Mouse (Mus musculus): Measurements from ENCODE around the gene Atl1. TPM values are rescaled to one million over a fixed set of nuclear protein-coding genes. Genes with fewer than 3 reads are reported as not detected.

Gene Atl1
- polyA plus RNA-seq, 1 experiment: 0.30 TPM

DNA sequence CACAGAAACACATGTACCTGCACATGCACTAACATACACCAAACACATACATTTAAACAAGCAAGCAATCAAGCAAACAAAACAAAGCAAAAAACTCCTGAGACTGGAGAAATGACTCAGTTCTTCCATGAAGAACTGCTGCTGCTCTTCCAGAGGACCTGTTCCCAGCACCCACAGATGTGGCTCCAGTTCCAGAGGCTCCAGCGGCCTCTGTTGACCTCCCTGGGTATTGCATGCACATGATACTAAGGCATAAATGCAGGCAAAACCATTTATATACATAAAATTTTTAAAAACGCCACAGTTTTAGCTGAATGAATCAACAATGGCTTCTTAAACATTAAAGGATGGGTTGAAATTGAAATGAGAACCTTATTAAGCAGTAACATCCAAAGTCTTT lies 46.9 kb downstream of the Atl1 start:
- no peaks in the 10 kb centered on the region for H3K79me3 ChIP-seq (ENCODE audit: low read depth)
- no peaks in the 10 kb centered on the region for H3K27me3 ChIP-seq (ENCODE audit: control insufficient read depth, insufficient read depth, insufficient read length)
- H3ac ChIP-seq (ENCODE audit: control insufficient read depth, insufficient read length, low read depth): no peak overlapping the region
- H3K36me3 ChIP-seq (ENCODE audit: control insufficient read depth, insufficient read depth): no peaks in the 10 kb centered on the region
- TF ChIP-seq MAX (IDR thresholded peaks at IDR 0.05) (no peak), MYOG (IDR thresholded peaks at IDR 0.05; ENCODE audit: control insufficient read depth, extremely low read depth, insufficient read length) (no peak), CTCF (IDR thresholded peaks at IDR 0.05; ENCODE audit: control insufficient read depth, insufficient read depth, insufficient read length) (no peak), USF1 (IDR thresholded peaks at IDR 0.05; ENCODE audit: low read depth) (no peak), CEBPB (IDR thresholded peaks at IDR 0.05; ENCODE audit: low read depth) (no peak), MYOD1 (IDR thresholded peaks at IDR 0.05; ENCODE audit: control insufficient read depth, insufficient read length, low read depth) (no peak), FOSL1 (IDR thresholded peaks at IDR 0.05; ENCODE audit: insufficient read depth, low read length, poor library complexity, severe bottlenecking) (no peak)
- H3K4me3 ChIP-seq (ENCODE audit: insufficient read depth, poor library complexity, severe bottlenecking): no peak overlapping the region
- H3K79me2 ChIP-seq (ENCODE audit: control insufficient read depth, insufficient read depth): no peaks in the 10 kb centered on the region

GRCm38 (mm10) chr12:69941655-69942329 lies 49.4 kb downstream of the Atl1 start:
- H3K79me3 ChIP-seq (ENCODE audit: low read depth): no peaks in the 10 kb centered on the region
- H3ac ChIP-seq (ENCODE audit: control insufficient read depth, insufficient read length, low read depth): no peak overlapping the region
- H3K4me3 ChIP-seq (ENCODE audit: insufficient read depth, poor library complexity, severe bottlenecking): no peak overlapping the region
- no peaks in the 10 kb centered on the region for H3K36me3 ChIP-seq (ENCODE audit: control insufficient read depth, insufficient read depth)
- no peaks in the 10 kb centered on the region for H3K27me3 ChIP-seq (ENCODE audit: control insufficient read depth, insufficient read depth, insufficient read length)
- H3K79me2 ChIP-seq (ENCODE audit: control insufficient read depth, insufficient read depth): no peaks in the 10 kb centered on the region
- TF ChIP-seq CEBPB (IDR thresholded peaks at IDR 0.05; ENCODE audit: low read depth) (no peak), MYOD1 (IDR thresholded peaks at IDR 0.05; ENCODE audit: control insufficient read depth, insufficient read length, low read depth) (no peak), CTCF (IDR thresholded peaks at IDR 0.05; ENCODE audit: control insufficient read depth, insufficient read depth, insufficient read length) (no peak), FOSL1 (IDR thresholded peaks at IDR 0.05; ENCODE audit: insufficient read depth, low read length, poor library complexity, severe bottlenecking) (no peak), USF1 (IDR thresholded peaks at IDR 0.05; ENCODE audit: low read depth) (no peak), MYOG (IDR thresholded peaks at IDR 0.05; ENCODE audit: control insufficient read depth, extremely low read depth, insufficient read length) (no peak), MAX (IDR thresholded peaks at IDR 0.05) (no peak)

DNA sequence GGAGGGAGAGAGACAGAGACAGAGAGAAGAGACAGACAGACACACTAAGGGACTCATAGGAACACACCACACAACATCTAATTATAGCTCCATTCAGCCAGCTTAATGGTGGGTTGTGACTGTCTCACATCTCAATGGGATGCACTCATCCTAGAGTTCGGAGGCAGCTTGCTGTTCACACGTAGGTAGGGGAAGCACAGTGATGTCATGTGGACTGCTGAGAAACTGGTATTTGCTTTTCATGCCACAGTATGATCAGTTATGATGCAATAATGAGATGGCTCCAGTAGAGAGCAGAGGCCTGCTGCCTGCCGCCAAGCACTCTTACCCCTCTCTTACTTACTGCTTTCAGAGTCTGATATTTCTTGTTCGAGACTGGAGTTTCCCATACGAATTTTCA lies 53.4 kb downstream of the Atl1 start:
- H3K36me3 ChIP-seq (ENCODE audit: control insufficient read depth, insufficient read depth): no peaks in the 10 kb centered on the region
- H3ac ChIP-seq (ENCODE audit: control insufficient read depth, insufficient read length, low read depth): no peak overlapping the region
- H3K4me3 ChIP-seq (ENCODE audit: insufficient read depth, poor library complexity, severe bottlenecking): no peak overlapping the region
- no peak for TF ChIP-seq MYOD1 (IDR thresholded peaks at IDR 0.05; ENCODE audit: control insufficient read depth, insufficient read length, low read depth)
- H3K27me3 ChIP-seq (ENCODE audit: control insufficient read depth, insufficient read depth, insufficient read length): no peaks in the 10 kb centered on the region
- H3K79me3 ChIP-seq (ENCODE audit: low read depth): no peaks in the 10 kb centered on the region
- H3K79me2 ChIP-seq (ENCODE audit: control insufficient read depth, insufficient read depth): no peaks in the 10 kb centered on the region

- Histone ChIP-seq H3K79me3 (ENCODE audit: low read depth) (no peaks in the 10 kb centered on the region), H3K4me3 (ENCODE audit: insufficient read depth, poor library complexity, severe bottlenecking) (no peak overlapping the region), H3K79me2 (ENCODE audit: control insufficient read depth, insufficient read depth) (no peaks in the 10 kb centered on the region), H3ac (ENCODE audit: control insufficient read depth, insufficient read length, low read depth) (no peak overlapping the region), H3K36me3 (ENCODE audit: control insufficient read depth, insufficient read depth) (no peaks in the 10 kb centered on the region), H3K27me3 (ENCODE audit: control insufficient read depth, insufficient read depth, insufficient read length) (no peaks in the 10 kb centered on the region)
- TF ChIP-seq CEBPB (IDR thresholded peaks at IDR 0.05; ENCODE audit: low read depth) (no peak), USF1 (IDR thresholded peaks at IDR 0.05; ENCODE audit: low read depth) (no peak), MYOD1 (IDR thresholded peaks at IDR 0.05; ENCODE audit: control insufficient read depth, insufficient read length, low read depth) (no peak), CTCF (IDR thresholded peaks at IDR 0.05; ENCODE audit: control insufficient read depth, insufficient read depth, insufficient read length) (no peak), MAX (IDR thresholded peaks at IDR 0.05) (no peak), MYOG (IDR thresholded peaks at IDR 0.05; ENCODE audit: control insufficient read depth, extremely low read depth, insufficient read length) (no peak), FOSL1 (IDR thresholded peaks at IDR 0.05; ENCODE audit: insufficient read depth, low read length, poor library complexity, severe bottlenecking) (no peak)
Observed at GRCm38 (mm10) chr12:69947502-69947901, 55.1 kb downstream of the Atl1 start.

- H3K79me3 ChIP-seq (ENCODE audit: low read depth): no peaks in the 10 kb centered on the region
- H3K79me2 ChIP-seq (ENCODE audit: control insufficient read depth, insufficient read depth): no peaks in the 10 kb centered on the region
- no peaks in the 10 kb centered on the region for H3K27me3 ChIP-seq (ENCODE audit: control insufficient read depth, insufficient read depth, insufficient read length)
- H3ac ChIP-seq (ENCODE audit: control insufficient read depth, insufficient read length, low read depth): no peak overlapping the region
- H3K36me3 ChIP-seq (ENCODE audit: control insufficient read depth, insufficient read depth): peaks cover 42% of the 10 kb centered on the region
- H3K4me3 ChIP-seq (ENCODE audit: insufficient read depth, poor library complexity, severe bottlenecking): no peak overlapping the region
- TF ChIP-seq MYOD1 (IDR thresholded peaks at IDR 0.05; ENCODE audit: control insufficient read depth, insufficient read length, low read depth) (no peak), FOSL1 (IDR thresholded peaks at IDR 0.05; ENCODE audit: insufficient read depth, low read length, poor library complexity, severe bottlenecking) (no peak), MYOG (IDR thresholded peaks at IDR 0.05; ENCODE audit: control insufficient read depth, extremely low read depth, insufficient read length) (no peak), CTCF (IDR thresholded peaks at IDR 0.05; ENCODE audit: control insufficient read depth, insufficient read depth, insufficient read length) (no peak)
Observed at GRCm38 (mm10) chr12:69957378-69957777, 65.0 kb downstream of the Atl1 start.

DNA sequence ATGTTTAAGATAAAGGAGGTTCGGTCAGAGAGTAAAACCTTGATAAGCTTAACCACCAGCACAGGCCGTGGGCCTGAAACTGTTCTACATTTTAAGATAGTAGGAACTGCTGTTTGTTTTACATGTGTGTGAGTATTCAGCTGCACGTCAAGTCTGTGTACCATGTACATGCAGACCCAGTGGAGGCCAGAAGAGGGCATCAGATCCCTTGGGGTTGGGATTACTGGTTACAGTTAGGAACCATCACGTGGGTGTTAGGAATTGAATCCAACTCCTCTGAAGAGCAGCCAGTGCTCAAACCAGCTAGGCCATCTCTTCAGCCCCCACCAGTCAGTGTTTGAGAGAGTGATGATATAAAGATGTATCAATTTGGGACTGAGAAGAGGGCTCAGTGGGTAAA lies 70.1 kb downstream of the Atl1 start:
- no peak for TF ChIP-seq MYOG (IDR thresholded peaks at IDR 0.05; ENCODE audit: control insufficient read depth, extremely low read depth, insufficient read length)
- TF ChIP-seq FOSL1 (IDR thresholded peaks at IDR 0.05; ENCODE audit: insufficient read depth, low read length, poor library complexity, severe bottlenecking): no peak
- TF ChIP-seq MYOD1 (IDR thresholded peaks at IDR 0.05; ENCODE audit: control insufficient read depth, insufficient read length, low read depth): no peak
- peak; percentile 29 for TF ChIP-seq MAX (IDR thresholded peaks at IDR 0.05)
- TF ChIP-seq USF1 (IDR thresholded peaks at IDR 0.05; ENCODE audit: low read depth): peak; percentile 87
- TF ChIP-seq CEBPB (IDR thresholded peaks at IDR 0.05; ENCODE audit: low read depth): no peak
- no peak for TF ChIP-seq CTCF (IDR thresholded peaks at IDR 0.05; ENCODE audit: control insufficient read depth, insufficient read depth, insufficient read length)
- Histone ChIP-seq H3K27me3 (ENCODE audit: control insufficient read depth, insufficient read depth, insufficient read length) (no peaks in the 10 kb centered on the region), H3ac (ENCODE audit: control insufficient read depth, insufficient read length, low read depth) (no peak overlapping the region), H3K79me3 (ENCODE audit: low read depth) (no peaks in the 10 kb centered on the region), H3K79me2 (ENCODE audit: control insufficient read depth, insufficient read depth) (no peaks in the 10 kb centered on the region), H3K4me3 (ENCODE audit: insufficient read depth, poor library complexity, severe bottlenecking) (no peak overlapping the region), H3K36me3 (ENCODE audit: control insufficient read depth, insufficient read depth) (peaks cover 88% of the 10 kb centered on the region)
